Mouse (Mus musculus) limb, embryonic 10.5 days (tissue): ENCODE data around the gene Map3k7. TPM values are rescaled to one million over a fixed set of nuclear protein-coding genes. Genes with fewer than 3 reads are reported as not detected.
"Not testable (repeated sequence)": the region's sequence is repeated elsewhere in the genome, so short reads cannot be mapped to it uniquely, and the experiment has no call there.

Experiments
- DNase-seq: peaks from one replicate; pipeline ENCODE4 v3.0.0-alpha.2; 2017; ENCODE audit warnings: low spot score
- H3K27ac ChIP-seq: fragments of 300-500 bp; sonication (generic); 2 replicates; pipeline ENCODE4 v1.5.1; 2016; ENCODE audit warnings: mild to moderate bottlenecking
- H3K27me3 ChIP-seq: fragments of 300-500 bp; sonication (generic); 2 replicates; pipeline ENCODE4 v1.6.1; 2016; ENCODE audit warnings: low read depth, mild to moderate bottlenecking; ENCODE audit not compliant: poor library complexity, severe bottlenecking
- H3K36me3 ChIP-seq: fragments of 300-500 bp; sonication (generic); 2 replicates; pipeline ENCODE4 v1.6.1; 2016; ENCODE audit warnings: mild to moderate bottlenecking, moderate library complexity
- H3K4me1 ChIP-seq: fragments of 300-500 bp; sonication (generic); 2 replicates; pipeline ENCODE4 v1.6.1; 2016
- H3K4me3 ChIP-seq: fragments of 300-500 bp; sonication (generic); 2 replicates; pipeline ENCODE4 v1.5.1; 2016; ENCODE audit warnings: mild to moderate bottlenecking, moderate library complexity
- H3K9me3 ChIP-seq: fragments of 300-500 bp; sonication (generic); replicated peaks from 2 replicates; pipeline ENCODE4 v1.6.1; 2016; ENCODE audit warnings: mild to moderate bottlenecking
- WGBS: fragments of 180-500 bp; shearing (Covaris S2); methylation state at CpG from one replicate; pipeline ENCODE4 v1.1.7; 2016; 5-methylcytosine and 5-hydroxymethylcytosine counted together
- polyA plus RNA-seq: library from polyadenylated mRNA; unstranded; fragments of >200 nt; fragmentation: Nextera tagmentation; extraction: Ambion mirVana; gene quantifications from 2 replicates; pipeline ENCODE4 v1.2.1, GENCODE M21; 2016

Map3k7 gene
- polyA plus RNA-seq, 1 experiment from 2014 or later: 54.1 TPM

- Histone ChIP-seq H3K9me3 (no peaks in the 10 kb centered on the region), H3K4me3 (no peak overlapping the region), H3K4me1 (no peaks in the 10 kb centered on the region), H3K27ac (no peak overlapping the region), H3K27me3 (no peaks in the 10 kb centered on the region), H3K36me3 (peaks cover 70% of the 10 kb centered on the region)
- 93% methylated on average over 6 of the region's 6 CpGs for WGBS
- DNase-seq: no peak
These were observed 41.1 kb downstream of the Map3k7 start for GRCm38 (mm10) chr4:32004773-32005591.

DNA sequence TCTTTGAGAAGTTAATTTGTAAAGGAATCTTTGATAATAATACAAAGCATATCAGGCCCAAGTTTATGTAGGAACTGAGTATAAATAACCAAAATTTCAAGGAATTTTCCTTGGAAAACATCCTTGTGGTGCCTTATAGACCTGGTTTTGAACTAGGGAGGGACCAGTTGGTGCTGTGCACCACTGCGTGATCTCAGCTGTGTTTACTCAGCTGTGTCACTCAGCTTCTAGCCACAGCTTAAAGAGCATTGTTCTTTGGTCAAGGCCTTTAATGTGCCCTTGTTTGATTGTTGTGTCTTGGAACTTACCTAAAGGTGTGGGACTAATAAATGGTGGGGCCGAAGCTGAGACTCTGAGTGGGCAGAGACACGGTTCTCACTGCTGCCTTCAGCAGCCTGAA lies 43.3 kb downstream of the Map3k7 start:
- Histone ChIP-seq H3K36me3 (peaks cover 80% of the 10 kb centered on the region), H3K27me3 (no peaks in the 10 kb centered on the region), H3K4me3 (no peak overlapping the region), H3K4me1 (no peaks in the 10 kb centered on the region), H3K27ac (no peak overlapping the region), H3K9me3 (no peaks in the 10 kb centered on the region)
- DNase-seq: no peak
- 68% methylated on average over 3 of the region's 3 CpGs for WGBS

- no peaks in the 10 kb centered on the region for H3K4me1 ChIP-seq
- H3K27me3 ChIP-seq: no peaks in the 10 kb centered on the region
- no peak overlapping the region for H3K4me3 ChIP-seq
- H3K27ac ChIP-seq: no peak overlapping the region
- no peaks in the 10 kb centered on the region for H3K9me3 ChIP-seq
- WGBS: 86% methylated on average over 4 of the region's 4 CpGs
- H3K36me3 ChIP-seq: peaks cover 84% of the 10 kb centered on the region
- DNase-seq: no peak
These were observed 44.2 kb downstream of the Map3k7 start for GRCm38 (mm10) chr4:32008095-32008494.

DNA sequence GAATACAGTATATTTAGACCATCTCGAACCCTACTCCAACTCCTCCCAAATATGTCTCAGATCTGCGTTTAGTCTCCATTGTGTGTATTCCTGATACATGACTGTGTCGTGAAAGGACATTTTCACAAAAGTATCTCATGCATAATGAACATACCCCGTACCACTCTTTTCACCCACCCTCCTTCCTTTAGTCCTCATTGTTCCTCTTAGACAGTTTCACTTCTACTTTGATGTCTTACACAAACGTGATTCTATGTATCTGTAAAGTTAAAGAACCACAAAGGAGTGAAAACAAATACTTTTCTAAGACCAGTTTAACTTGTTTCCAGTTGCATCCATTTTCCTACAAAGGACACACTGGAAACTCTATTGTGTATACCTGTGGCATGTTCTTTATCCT lies 46.9 kb downstream of the Map3k7 start:
- no peaks in the 10 kb centered on the region for H3K9me3 ChIP-seq
- H3K4me1 ChIP-seq: no peaks in the 10 kb centered on the region
- no peak for DNase-seq
- peaks cover 87% of the 10 kb centered on the region for H3K36me3 ChIP-seq
- H3K27me3 ChIP-seq: no peaks in the 10 kb centered on the region
- H3K27ac ChIP-seq: no peak overlapping the region
- WGBS: 93% methylated on average over 5 of the region's 5 CpGs
- H3K4me3 ChIP-seq: no peak overlapping the region

- DNase-seq: no peak
- no peaks in the 10 kb centered on the region for H3K27me3 ChIP-seq
- no peaks in the 10 kb centered on the region for H3K4me1 ChIP-seq
- H3K36me3 ChIP-seq: peaks cover 88% of the 10 kb centered on the region
- no peaks in the 10 kb centered on the region for H3K9me3 ChIP-seq
- H3K4me3 ChIP-seq: no peak overlapping the region
- no peak overlapping the region for H3K27ac ChIP-seq
- WGBS: 93% methylated on average over 6 of the region's 6 CpGs
These were observed 47.5 kb downstream of the Map3k7 start for GRCm38 (mm10) chr4:32011218-32011973.

GRCm38 (mm10) chr4:32021131-32021530 lies 57.2 kb downstream of the Map3k7 start:
- no peaks in the 10 kb centered on the region for H3K27me3 ChIP-seq
- 93% methylated on average over 3 of the region's 3 CpGs for WGBS
- peaks cover 75% of the 10 kb centered on the region for H3K36me3 ChIP-seq
- H3K9me3 ChIP-seq: no peaks in the 10 kb centered on the region
- no peak for DNase-seq
- H3K4me3 ChIP-seq: no peak overlapping the region
- H3K4me1 ChIP-seq: no peaks in the 10 kb centered on the region
- no peak overlapping the region for H3K27ac ChIP-seq

GRCm38 (mm10) chr4:32022321-32022720 lies 58.4 kb downstream of the Map3k7 start:
- H3K27ac ChIP-seq: no peak overlapping the region
- H3K4me1 ChIP-seq: no peaks in the 10 kb centered on the region
- WGBS: 97% methylated on average over 6 of the region's 6 CpGs
- H3K4me3 ChIP-seq: no peak overlapping the region
- no peaks in the 10 kb centered on the region for H3K9me3 ChIP-seq
- no peaks in the 10 kb centered on the region for H3K27me3 ChIP-seq
- DNase-seq: no peak
- peaks cover 64% of the 10 kb centered on the region for H3K36me3 ChIP-seq

GRCm38 (mm10) chr4:32024170-32024569 lies 60.3 kb downstream of the Map3k7 start:
- H3K4me1 ChIP-seq, DNase-seq, H3K4me3 ChIP-seq, H3K27ac ChIP-seq, H3K27me3 ChIP-seq, H3K9me3 ChIP-seq: not testable (repeated sequence)
- WGBS: 88% methylated on average over 2 of the region's 2 CpGs
- peaks cover 48% of the 10 kb centered on the region for H3K36me3 ChIP-seq

DNA sequence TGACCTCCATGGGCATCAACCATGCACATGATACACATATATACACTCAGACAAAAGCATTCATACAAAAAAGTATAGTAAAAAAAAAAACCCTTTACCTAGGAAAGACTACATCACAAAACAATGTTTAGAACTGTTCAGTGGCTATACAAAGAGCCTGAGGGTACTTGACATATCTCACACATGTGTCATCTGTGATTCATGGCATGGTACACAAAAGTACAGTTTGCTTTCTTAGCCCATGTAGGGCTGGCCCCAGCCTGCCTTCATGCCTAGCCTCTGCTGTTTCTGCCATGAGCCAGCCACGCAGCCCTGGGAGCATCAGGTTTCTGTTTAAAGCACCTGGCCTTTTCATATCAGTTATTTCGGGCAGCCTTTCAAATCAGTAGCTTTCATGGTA lies 61.2 kb downstream of the Map3k7 start:
- peaks cover 40% of the 10 kb centered on the region for H3K36me3 ChIP-seq
- no peaks in the 10 kb centered on the region for H3K9me3 ChIP-seq
- DNase-seq: no peak
- H3K27ac ChIP-seq: no peak overlapping the region
- WGBS: 91% methylated on average over 2 of the region's 2 CpGs
- no peak overlapping the region for H3K4me3 ChIP-seq
- H3K27me3 ChIP-seq: no peaks in the 10 kb centered on the region
- H3K4me1 ChIP-seq: no peaks in the 10 kb centered on the region

GRCm38 (mm10) chr4:32027094-32027493 lies 63.2 kb downstream of the Map3k7 start:
- DNase-seq: no peak
- H3K27ac ChIP-seq: no peak overlapping the region
- no peak overlapping the region for H3K4me3 ChIP-seq
- no peaks in the 10 kb centered on the region for H3K4me1 ChIP-seq
- no peaks in the 10 kb centered on the region for H3K27me3 ChIP-seq
- no peaks in the 10 kb centered on the region for H3K9me3 ChIP-seq
- H3K36me3 ChIP-seq: peaks cover 20% of the 10 kb centered on the region
- 92% methylated on average over 9 of the region's 9 CpGs for WGBS

DNA sequence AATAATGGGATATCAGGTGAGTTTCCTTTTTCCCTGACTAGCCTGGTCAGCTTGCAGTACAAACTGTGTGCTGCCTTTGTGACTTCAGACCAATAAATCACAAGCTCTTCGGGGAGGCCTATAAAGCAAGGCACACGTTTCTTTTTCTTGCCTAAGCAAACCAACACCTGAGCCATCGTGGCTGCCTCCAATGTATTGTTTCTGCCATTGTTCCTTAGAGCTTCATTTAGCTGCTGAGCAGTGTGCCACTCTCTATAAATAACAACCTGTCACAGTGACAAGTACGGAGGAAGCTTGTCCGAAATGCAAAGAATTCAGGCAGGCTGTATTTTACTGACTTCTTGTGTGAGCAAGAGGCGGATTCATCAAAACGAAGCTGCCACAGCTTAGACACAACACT lies 73.4 kb downstream of the Map3k7 start:
- peaks cover 9% of the 10 kb centered on the region; the same call in 1 of the 2 replicates for H3K4me1 ChIP-seq
- no peaks in the 10 kb centered on the region for H3K9me3 ChIP-seq
- H3K27ac ChIP-seq: no peak overlapping the region
- H3K36me3 ChIP-seq: no peaks in the 10 kb centered on the region
- H3K27me3 ChIP-seq: no peaks in the 10 kb centered on the region
- H3K4me3 ChIP-seq: no peak overlapping the region
- WGBS: 72% methylated on average over 7 of the region's 7 CpGs
- no peak for DNase-seq

- Histone ChIP-seq H3K27ac (no peak overlapping the region), H3K9me3 (no peaks in the 10 kb centered on the region), H3K36me3 (no peaks in the 10 kb centered on the region), H3K4me3 (no peak overlapping the region), H3K27me3 (no peaks in the 10 kb centered on the region), H3K4me1 (peaks cover 22% of the 10 kb centered on the region)
- DNase-seq: no peak
- WGBS: 69% methylated on average over 15 of the region's 15 CpGs
These were observed 78.0 kb downstream of the Map3k7 start for GRCm38 (mm10) chr4:32041741-32042452.

GRCm38 (mm10) chr4:32045234-32045633 lies 81.3 kb downstream of the Map3k7 start:
- peak overlapping the region; percentile 68 for H3K27ac ChIP-seq

More at GRCm38 (mm10) chr4:32045234-32045633, 81.3 kb downstream of the Map3k7 start:
- 12% methylated on average over 5 of the region's 5 CpGs for WGBS
- no peaks in the 10 kb centered on the region for H3K36me3 ChIP-seq
- no peaks in the 10 kb centered on the region for H3K9me3 ChIP-seq
- peaks cover 18% of the 10 kb centered on the region for H3K4me1 ChIP-seq
- no peak overlapping the region for H3K4me3 ChIP-seq
- H3K27me3 ChIP-seq: no peaks in the 10 kb centered on the region
- DNase-seq: no peak
